Mouse (Mus musculus) heart, adult 18-20 months (tissue): ENCODE measurements around the gene Ugt1a2. TPM values are rescaled to one million over a fixed set of nuclear protein-coding genes. Genes with fewer than 3 reads are reported as not detected.

ENCODE experiments used
- DNase-seq, 2 experiments: peaks; one replicate each; pipeline ENCODE4 v3.0.0; 2021 to 2022; ENCODE audit warnings: mixed read lengths in 1 of 2
- total RNA-seq, 2 experiments: library from RNA; stranded (reverse); gene quantifications; 2 replicates each; pipeline ENCODE4 v1.2.3; 2021

The Ugt1a2 gene
- total RNA-seq, 2 experiments from 2014 or later: not detected

DNA sequence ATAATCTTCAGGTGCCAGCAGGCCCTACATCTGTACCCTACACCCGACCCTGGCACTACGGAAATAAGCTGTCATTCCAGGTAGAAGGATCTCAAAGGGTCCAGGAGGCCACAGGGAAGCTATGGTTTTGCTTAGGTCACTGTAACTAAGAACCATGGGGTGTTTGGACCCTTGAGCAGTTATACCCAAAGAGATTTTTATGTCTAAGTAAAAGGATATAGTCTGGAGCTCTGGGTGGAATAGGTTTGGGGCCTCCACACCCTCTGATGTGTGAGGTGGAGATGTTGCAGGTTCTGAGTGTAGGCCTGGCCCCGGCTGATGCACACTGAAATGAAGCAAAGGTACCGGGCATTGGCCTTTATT, 33.8 kb downstream of the Ugt1a2 start:
- no peak for DNase-seq

DNA sequence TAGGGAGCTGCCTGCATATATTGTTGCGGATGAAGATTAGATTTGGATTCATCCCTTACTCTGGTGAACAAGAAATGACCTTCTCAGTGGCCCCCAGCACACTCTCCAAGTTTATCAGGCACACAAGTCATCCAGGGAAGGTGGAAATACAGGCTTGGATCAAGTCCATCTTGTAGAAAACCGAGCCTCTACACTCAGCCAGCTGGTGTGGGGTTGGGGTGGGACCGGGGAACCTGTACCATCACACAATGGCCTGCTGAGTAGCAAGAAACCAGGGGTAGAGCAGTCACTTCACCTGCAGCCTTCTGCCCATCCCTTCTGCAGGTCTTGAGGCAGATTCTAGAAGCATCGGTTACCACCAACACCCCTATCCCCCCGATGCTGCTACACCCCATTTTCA, 34.2 kb downstream of the Ugt1a2 start:
- no peak for DNase-seq

DNA sequence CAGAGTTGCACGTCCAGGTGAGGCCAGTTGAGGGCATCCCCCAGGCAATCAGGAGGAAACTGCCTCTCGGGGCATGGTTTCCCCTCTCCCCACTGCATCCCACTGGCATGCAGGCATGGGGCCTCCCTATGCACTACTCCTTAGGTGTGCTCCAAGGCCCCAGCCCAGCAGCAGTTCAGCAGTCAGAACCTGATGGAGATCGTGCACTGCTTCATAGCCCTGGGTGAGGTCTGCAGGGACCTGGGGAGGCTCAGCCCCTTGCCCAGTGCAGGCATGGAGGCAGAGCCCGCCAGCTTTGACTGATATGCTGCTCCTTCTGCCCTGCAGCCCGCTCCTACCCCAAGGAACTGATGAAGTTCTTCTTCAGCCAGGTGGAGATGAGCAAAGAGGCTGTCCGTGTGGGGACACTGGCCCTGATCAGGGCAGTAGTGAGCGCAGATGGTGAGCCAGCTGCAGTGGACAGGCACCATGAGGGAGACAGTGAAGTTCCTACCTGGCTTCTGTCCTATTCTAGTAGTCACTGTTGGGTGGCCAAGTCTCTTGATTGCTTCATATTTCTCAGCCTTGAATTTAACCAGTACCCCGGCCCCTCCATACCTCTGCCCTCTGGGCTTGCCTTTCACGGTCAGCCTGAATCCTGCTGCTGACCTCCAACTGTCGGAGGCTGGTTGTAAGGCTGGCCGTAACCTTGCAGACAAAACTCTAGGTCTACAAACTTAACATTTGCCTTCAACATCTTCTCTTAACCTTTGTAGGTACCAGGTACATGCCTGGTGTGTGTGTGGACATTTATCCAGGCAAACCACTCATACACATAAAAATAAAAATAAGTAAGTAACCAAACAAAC, 34.9 kb downstream of the Ugt1a2 start:
- DNase-seq: no peak

DNA sequence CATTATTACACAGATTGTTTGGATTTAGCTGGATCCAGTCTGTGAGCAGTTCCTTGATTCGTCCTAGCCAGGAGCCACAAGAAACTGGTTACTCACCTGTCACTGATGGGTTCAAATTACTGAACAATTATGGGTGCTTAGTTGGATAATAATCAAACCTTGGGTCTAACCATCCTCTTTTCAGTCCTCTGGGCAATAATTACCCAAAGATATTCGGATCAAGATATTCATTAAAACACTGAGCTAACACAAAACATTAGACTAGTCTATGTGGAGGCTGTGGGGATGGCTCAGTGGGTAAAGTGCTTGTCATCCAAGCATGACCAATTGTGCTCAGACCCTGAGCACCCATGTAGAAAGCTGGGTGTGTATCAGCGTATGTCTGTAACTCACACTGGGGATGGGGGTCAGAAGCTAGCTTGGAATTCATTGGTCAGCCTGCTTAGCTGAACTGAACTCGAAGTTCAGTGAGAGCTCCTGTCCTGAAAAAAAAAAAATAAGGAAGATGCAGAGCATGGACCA, 35.6 kb downstream of the Ugt1a2 start:
- DNase-seq: no peak

DNA sequence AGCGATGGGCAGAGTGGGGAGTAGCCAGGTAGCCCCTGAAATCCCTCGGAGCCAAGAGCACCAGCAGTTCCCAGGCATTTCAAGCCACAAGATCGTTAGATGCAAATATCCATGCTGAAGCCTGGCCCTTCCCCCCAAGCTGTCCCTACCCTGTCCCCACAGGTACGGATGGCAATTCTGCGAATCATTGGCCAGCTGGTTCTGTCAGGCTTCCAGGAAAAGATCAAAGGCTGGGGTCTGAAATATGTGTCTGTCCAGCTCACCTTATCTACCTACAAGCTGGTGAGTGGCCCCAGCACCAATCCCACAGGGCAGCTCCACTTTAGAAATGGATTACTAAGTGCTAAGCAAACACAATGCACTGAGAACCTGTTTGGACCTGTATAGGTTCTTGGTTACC, 36.9 kb downstream of the Ugt1a2 start:
- DNase-seq: no peak

DNA sequence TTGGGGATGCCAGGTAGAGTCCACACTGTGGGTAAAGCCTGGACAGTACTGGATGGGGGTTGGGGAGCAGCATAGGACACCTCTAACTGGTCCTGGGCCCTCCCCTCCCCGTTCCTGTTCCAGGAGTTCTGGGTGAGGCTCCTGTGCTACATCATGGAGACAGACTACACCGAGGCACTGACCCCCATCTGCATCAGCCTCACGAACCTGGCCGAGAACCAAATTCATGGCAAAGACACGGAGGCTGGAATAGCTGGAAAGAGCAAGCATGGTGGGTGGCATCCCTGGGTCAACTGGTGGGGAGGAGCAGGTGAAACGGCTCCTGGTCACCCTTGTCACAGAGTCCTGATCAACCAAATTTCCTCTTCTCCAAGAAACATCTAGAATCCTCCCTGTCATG, 38.4 kb downstream of the Ugt1a2 start:
- no peak for DNase-seq

DNA sequence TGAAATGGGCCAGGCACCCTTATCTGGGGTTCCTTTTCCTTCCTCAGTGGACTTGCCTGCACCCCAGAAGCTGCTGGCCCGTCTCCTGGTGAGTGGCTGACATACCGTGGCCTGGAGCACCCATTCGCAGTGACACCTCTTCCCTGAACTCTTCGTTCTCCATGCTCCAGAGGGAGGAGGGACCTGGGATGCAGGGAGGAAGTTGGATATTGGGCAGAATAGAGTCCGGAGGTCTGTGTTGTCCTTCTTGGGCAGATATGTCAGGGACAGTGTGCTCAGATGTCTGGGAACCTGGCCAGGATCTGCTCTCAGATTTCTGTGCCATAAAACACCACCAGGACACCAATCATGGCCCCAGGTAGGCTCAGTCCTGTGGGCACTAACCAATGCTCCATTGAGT, 39.7 kb downstream of the Ugt1a2 start:
- no peak for DNase-seq

DNA sequence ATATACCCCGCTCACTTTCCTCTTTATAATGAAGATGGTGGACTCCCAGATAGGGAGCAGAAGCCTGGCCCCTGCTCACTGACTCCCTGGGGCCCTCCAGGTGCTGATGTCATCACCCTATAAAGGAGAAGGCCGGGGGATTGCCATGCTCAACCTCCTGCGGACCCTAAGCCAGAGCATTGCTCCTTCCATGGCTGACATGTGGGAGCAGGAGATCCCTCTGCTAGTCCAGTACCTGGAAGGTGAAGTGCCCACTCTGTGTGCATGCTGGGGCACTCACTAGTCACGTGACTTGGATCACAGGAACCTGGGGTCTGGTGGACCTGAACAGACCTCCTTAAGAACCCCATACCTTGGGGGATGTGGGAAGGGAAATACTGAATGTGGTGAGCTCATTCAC, 40.2 kb downstream of the Ugt1a2 start:
- DNase-seq: no peak

DNA sequence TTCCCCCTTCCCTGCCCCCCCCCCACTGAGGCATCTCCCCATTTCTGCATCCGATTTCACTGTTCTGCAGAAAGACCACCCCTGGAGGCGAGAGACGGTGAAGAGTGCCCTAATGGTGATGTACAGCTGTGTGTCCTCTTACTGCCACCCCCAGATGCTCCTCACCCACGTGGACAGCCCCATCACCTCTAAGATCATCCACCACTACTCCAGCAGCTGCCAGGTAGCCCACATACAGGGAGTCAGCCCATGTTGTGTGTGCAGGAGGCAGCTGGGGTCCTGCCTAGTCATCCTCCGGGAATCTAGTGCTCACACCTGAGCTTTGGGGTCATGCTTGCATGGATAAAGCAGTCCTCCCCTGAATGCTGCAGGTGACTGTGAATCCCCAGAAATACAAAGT, 43.5 kb downstream of the Ugt1a2 start:
- no peak for DNase-seq

DNA sequence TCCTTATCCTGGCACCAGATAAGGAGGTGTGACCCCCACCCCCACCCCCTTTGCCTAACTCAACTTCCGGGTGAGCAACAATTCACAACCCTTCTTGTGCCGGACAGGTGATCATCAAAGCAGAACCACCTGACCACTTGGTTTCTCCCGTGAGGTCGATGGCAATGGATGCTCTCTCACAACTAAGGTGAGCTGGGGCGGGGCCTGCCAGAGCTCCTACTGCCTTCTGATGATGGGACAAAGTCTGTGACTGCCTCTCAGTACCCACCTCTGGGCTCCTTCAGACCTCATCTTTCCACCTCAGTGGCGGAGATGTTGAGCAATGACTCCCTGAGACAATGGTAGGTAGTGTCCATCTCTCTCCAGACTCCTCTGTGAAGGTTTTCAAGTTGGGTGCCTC, 45.5 kb downstream of the Ugt1a2 start:
- no peak for DNase-seq

DNA sequence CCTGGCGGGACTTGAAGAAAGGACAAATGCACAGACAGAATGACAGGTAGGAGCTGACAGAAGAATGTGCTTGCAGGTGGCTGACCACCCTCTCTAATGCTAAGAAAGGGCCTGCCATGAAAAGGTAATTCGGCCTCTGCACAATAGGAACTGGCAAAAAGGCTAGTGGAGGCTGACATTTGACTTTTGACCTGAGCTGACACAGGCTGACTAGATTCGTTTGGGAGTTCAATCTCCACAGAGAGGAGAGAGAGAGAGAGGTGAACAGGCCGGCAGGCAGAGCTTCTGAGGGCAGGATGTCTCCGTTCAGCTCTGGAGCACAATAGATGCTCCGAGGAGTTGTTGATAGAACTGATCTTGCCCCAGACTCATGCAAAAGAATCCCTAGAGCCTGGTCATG, 46.0 kb downstream of the Ugt1a2 start:
- no peak for DNase-seq

DNA sequence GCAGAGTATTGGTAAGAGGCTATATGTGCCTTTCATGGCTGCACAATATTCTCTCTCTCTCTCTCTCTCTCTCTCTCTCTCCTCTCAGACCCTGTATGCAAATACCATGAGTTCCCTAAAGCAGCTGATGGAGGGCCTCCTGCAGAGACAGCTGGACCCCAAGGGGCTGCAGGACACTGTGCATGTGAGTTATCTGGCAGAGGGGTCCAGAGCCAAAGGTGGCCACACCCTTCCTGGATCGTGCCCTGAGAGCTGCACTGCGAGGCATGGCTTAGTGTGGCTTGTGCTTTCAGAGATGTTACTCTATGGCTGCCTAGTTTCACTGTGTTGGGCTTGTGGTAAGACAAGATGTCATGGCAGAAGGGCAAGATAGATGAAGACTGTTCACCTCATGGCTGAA, 47.3 kb downstream of the Ugt1a2 start:
- DNase-seq: no peak

DNA sequence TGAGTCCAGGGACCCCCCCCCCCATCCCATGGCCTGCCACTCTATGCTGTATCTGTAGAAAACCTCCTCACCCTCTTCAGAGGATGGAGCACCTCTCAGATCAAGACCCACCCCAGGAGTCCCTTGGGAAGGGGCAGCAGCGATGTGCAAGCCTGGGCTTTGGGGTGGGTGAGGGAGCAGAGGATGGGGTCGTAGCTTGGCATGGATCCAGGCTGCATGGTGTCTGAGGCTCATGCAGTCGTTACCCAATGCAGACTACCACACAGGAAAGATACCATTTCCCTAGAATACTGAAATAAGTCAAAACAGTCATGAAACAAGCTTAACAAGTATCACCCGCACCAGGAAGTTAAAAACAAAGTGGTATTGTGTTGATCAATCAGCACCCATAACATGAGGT, 48.3 kb downstream of the Ugt1a2 start:
- DNase-seq: no peak

DNA sequence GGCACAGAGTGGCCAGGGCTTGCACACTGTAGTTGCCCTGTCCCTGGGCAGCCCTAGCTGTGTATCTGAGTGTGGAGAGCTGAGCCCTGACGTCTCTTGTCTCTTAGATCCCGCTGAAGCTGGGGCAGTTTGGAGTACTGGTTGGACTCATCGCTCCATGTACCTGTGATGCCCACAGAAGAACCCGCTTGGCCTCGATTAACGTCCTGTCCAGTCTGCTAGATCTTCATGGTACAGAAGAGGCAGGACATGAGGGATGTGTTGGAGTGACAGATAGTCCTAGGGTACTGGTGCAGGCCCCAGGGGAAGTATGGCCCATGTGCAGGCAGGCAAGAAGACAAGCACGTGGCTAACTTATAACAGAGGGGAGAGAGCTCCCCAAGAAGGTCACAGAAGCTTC, 49.2 kb downstream of the Ugt1a2 start:
- DNase-seq: no peak

DNA sequence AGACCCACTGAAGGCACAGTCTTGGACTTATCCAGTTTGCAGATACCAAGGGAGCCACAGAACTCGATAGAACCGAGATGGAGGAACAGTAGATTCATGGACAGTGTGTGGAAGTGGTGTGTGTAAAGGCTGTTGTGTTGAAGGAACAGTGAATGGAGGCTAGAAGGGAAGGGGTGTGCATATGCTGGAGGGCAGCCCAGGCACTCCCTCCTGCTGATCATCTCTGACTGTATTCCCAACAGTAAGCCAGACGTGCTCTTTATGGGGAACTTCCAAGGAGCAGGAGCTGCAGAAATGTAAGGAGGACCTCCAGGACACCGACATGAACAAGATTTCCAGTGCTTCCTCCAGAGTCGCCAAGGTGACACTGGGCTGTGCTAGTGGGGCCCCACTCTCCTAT, 49.6 kb downstream of the Ugt1a2 start:
- no peak for DNase-seq

DNA sequence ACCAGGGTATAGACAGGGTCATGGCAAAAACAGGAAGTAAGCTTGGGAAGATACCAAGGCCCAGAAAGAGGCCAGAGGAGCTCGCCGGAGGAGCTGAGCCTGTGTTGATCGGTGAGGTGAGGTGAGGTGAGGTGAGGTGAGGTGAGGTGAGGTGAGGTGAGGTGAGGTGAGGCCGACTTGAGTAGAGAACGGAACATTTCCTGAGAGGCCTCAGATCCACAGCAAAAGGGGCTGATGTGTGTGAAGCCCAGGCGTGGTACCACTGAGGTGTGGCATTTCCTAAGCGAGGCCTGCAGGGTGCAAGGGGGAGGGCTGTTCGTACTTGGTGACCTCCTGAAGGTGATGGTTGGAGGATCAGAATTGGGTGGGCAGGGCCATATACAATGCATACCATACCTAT, 52.7 kb downstream of the Ugt1a2 start:
- DNase-seq: no peak

DNA sequence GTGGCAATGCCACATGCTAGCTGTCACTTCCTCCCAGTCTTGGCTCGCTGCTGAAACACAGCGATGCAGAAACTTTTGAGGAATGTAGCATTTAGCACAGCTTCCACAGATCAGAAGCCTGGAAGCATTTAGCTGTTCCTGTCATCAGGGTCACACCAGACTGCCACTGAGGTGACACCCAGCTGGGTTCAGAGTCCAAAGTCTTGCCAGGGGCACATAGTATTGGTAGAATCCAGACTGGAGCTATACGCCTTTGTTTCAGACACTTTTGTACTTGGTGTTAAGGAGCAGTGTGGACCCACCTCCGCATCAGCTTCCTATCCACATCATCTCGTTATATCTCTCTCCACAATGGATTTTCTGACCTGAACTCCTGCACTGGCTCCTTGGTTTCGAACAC, 53.1 kb downstream of the Ugt1a2 start:
- DNase-seq: no peak

DNA sequence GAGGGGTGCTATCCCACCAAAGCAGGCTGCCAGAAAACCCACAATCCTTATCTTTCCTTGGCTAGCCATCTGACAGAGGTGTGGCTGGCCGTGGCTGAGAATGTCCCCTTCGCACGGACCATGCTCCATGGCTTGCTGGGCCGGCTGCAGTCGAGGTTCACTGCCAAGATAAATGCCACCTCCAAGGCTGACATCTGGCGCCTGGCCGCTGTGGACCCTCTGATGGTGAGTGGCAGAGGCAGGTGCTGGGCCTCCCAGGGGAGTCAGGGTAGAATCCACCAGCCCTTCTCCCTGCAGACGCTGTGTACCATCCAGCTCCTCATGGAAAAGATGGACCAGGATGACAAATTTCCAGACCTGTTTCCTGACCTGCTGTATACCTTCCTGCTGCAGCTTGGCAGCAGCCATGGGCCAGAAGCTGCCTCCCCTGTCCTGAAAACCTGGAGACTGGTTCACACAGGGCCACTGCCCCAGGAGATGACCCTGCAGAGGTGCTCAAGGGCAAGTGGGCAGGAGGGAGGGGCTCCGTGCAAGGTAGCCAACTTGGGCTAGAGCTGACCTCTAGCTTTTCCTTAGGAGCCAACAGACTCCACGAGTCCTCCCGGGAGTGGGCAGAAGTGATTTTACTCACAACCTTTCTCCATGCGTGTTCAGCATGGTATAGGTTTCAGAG, 54.5 kb downstream of the Ugt1a2 start:
- no peak for DNase-seq

DNA sequence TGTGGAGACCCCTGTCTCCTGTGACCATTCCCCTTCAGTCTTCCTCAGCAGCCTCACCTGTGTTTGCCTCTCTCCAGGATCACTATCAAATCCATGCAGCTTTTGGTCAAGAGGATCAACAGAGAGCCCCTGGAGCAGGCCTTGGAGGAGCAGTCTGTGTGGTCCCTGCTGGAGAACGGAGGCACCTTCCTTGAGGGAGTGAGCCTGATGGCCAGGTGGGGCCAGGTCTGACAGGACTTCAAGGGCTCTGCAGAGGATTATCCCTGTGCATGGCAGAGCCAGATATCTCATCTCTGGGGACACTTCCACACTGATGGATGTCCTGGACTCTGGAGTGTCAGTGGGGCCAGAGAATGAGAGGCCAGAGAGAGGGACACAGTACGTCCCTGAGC, 55.1 kb downstream of the Ugt1a2 start:
- no peak for DNase-seq

DNA sequence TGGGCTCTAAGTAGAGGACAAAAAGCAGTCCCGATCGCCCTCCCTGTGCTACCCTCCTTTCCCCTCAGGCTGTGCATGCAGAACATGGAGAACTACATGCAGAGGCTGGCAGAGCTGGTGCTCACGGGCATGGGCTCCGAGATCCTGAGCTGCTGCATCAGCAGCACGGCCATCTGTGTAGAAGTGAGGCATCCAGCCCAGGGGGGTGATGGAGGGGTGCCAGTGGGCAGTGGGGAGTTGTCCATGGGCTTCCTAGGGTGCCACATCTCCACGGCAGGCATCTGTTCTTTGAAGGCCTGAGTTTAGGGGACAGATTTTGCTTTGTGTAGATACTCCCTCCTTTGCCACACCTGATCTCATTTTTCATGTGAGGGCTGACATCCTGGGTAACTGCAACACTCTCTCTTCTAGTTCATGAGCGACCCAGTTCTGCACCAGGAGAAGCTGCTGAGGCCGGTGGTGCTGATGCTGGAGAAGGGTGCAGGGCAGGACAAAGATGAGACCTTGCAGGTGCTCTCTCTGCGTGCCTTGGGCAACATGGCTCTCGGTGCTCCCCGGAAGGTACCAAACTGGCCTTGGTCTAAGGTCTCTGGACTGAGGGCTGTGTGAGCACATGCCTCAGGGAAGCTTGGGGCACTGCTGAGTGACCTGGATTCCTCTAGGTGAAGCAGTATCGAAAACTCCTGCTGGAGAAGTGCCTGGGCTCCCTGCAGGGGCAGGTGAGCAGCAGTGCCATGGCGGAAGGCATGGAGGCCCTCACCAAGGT, 55.8 kb downstream of the Ugt1a2 start:
- no peak for DNase-seq

DNA sequence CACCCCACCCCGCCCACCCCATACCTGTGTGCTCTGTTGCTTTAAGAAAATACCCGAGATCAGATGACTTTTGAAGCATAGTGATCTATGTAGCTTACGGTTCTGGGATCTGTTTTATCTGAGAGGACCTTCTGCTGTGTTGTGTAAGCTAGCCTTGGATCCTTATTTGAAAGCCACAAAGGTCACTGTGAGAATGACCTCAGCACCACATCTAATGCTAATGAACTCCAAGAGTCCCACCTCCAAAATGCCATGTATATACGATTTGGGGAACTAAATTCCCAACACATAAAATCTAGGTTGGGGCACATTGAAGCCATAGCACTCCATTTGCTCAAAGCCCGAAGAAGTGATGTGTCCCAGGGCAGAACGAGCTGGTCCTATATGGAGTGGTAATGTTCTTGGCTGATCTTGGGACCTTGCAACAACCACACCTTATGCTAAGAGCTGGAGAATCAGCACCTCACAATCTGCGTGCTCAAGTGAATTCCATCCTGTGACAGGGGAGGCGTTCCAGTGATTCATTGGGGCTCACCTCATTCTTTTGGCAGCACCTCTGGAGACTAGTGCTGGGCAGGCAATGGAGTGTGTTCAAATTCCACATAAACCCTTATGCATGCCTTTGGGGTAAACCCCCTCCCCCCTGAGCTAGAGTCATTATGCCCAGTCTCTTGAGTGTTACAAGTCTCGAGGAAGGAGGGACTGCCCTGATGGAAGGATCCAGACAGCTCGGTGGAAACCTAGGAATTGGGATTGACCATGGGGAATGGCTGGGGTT, 56.7 kb downstream of the Ugt1a2 start:
- peak in 1 of 2 experiments; percentile 42 for DNase-seq

DNA sequence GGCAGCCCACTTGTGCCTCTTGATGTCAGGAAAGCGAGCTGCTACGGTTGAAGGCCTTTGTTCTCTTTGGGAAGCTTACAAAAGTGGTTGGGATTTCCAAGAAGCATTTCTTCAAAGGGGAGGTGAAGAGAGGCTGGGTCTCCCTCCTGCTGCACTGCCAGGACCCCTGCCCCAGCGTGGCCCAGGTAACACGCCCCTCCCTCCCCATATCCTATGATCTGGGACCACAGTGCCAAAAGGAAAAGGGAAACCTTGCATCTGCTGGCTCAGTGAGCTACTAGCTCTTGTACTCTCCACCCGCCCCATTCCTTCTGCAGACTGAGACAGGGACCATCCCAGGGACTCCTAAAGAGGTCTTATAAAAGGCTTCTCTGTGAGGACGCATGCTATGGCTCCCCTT, 57.3 kb downstream of the Ugt1a2 start:
- DNase-seq: no peak
